Mouse (Mus musculus) G1E (cell line): ENCODE measurements around the gene Dcaf7. TPM values are rescaled to one million over a fixed set of nuclear protein-coding genes. Genes with fewer than 3 reads are reported as not detected.

Experiments used
- ATAC-seq: 2 replicates; pipeline ENCODE4 v1.8.0; 2016; ENCODE audit warnings: mild to moderate bottlenecking; ENCODE audit not compliant: insufficient number of reproducible peaks, poor library complexity, low FRiP score, severe bottlenecking; ENCODE audit errors: extremely low read depth
- DNase-seq: peaks from one replicate; pipeline ENCODE4 v3.0.0; 2012; ENCODE audit warnings: low spot score
- H3K27me3 ChIP-seq: 2 replicates; pipeline ENCODE4 v1.6.1; 2012; ENCODE audit warnings: mild to moderate bottlenecking, low read length, inconsistent platforms; ENCODE audit not compliant: insufficient read depth
- H3K36me3 ChIP-seq: replicated peaks from 2 replicates; pipeline ENCODE3; 2012; ENCODE audit warnings: mild to moderate bottlenecking, inconsistent platforms
- H3K4me1 ChIP-seq: 2 replicates; pipeline ENCODE4 v1.6.1; 2012; ENCODE audit warnings: low read depth, low read length, inconsistent platforms, mixed read lengths; ENCODE audit not compliant: insufficient read depth
- H3K4me3 ChIP-seq: 2 replicates; pipeline ENCODE4 v1.5.1; 2012; ENCODE audit warnings: low read depth, mild to moderate bottlenecking, inconsistent platforms, low read length, moderate library complexity, mixed read lengths
- H3K9me3 ChIP-seq: replicated peaks from 2 replicates; pipeline ENCODE4 v1.6.1; 2012; ENCODE audit warnings: inconsistent platforms
- CTCF ChIP-seq: IDR thresholded peaks from 2 replicates; pipeline ENCODE4 v1.5.1; 2012; ENCODE audit warnings: low read depth, low read length, inconsistent platforms, mixed read lengths
- GATA1 ChIP-seq: IDR thresholded peaks from 2 replicates; pipeline ENCODE4 v1.6.1; 2012; ENCODE audit warnings: borderline replicate concordance, low read length, inconsistent platforms, mixed read lengths
- GATA2 ChIP-seq: IDR thresholded peaks from 2 replicates; pipeline ENCODE4 v1.6.1; 2012; ENCODE audit warnings: low read depth, low read length, inconsistent platforms, borderline replicate concordance
- POLR2AphosphoS5 ChIP-seq: IDR thresholded peaks from 2 replicates; pipeline ENCODE4 v1.6.1; 2012; ENCODE audit warnings: low read depth, low read length, inconsistent platforms; ENCODE audit not compliant: insufficient replicate concordance
- TAL1 ChIP-seq: conservative IDR thresholded peaks from 2 replicates; pipeline ENCODE4 v1.6.1; 2012; ENCODE audit warnings: low read depth, low read length, inconsistent platforms, mixed read lengths
- polyA plus RNA-seq: library from polyadenylated mRNA; stranded (reverse); fragments of >175 nt; gene quantifications from 2 replicates; pipeline ENCODE4 v1.2.3, GENCODE M21; 2012
- total RNA-seq, 2 experiments: library from RNA; stranded (forward) in 1 of 2; stranded (reverse) in 1 of 2; fragments of 200-1000 nt in 1 of 2; fragments of >200 nt in 1 of 2; fragmentation: Nextera tagmentation in 1 of 2; gene quantifications; 2 replicates each; pipeline ENCODE4 v1.2.3; 2014 to 2017

The Dcaf7 gene
- total and polyA plus RNA-seq, 3 experiments = 40.4 to 84.6 (median 74.3) TPM

GRCm38 (mm10) chr11:106001718-106002117 lies 35.0 kb upstream of the Dcaf7 start:
- Histone ChIP-seq H3K4me1 (peaks cover 4% of the 10 kb centered on the region; the same call in 1 of the 2 replicates), H3K4me3 (no peak overlapping the region), H3K36me3 (no peaks in the 10 kb centered on the region), H3K27me3 (peaks cover 29% of the 10 kb centered on the region), H3K9me3 (no peaks in the 10 kb centered on the region)
- peak; percentile 22 for DNase-seq
- TF ChIP-seq POLR2AphosphoS5 = no peak
- no peak for TF ChIP-seq GATA1
- no peak for TF ChIP-seq CTCF
- TF ChIP-seq TAL1 = no peak
- TF ChIP-seq GATA2 = no peak
- ATAC-seq = no peak

DNA sequence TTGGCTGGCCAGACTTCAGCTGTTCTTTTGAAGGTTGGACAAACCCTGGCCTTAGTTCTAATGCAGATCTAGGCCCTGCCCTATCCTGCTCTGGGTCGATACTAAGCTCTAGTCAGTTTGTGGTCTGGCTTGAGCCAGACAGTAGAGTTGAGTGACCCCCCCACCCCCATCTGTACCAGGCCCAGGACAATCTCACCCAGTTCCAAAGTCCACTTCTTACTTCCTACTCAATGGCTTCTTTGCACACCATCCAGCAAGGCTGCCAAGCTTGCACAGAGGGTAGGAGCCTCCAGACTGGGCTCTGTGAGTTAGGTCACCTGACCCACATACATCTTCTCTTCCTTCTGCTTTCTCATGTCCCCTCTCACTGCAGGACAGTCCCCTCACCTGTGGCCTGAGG lies 32.1 kb upstream of the Dcaf7 start:
- H3K4me1 ChIP-seq = peaks cover 8% of the 10 kb centered on the region
- H3K9me3 ChIP-seq = no peaks in the 10 kb centered on the region
- TF ChIP-seq TAL1 = no peak
- no peak for TF ChIP-seq GATA1
- no peak for TF ChIP-seq CTCF
- TF ChIP-seq POLR2AphosphoS5 = no peak
- no peak for TF ChIP-seq GATA2
- no peak overlapping the region for H3K4me3 ChIP-seq
- DNase-seq (no peak), ATAC-seq (no peak)
- peaks cover 35% of the 10 kb centered on the region for H3K27me3 ChIP-seq
- no peaks in the 10 kb centered on the region for H3K36me3 ChIP-seq

- Histone ChIP-seq H3K36me3 (no peaks in the 10 kb centered on the region), H3K4me3 (no peak overlapping the region), H3K9me3 (no peaks in the 10 kb centered on the region), H3K4me1 (peaks cover 8% of the 10 kb centered on the region), H3K27me3 (peaks cover 47% of the 10 kb centered on the region)
- TF ChIP-seq GATA1 = no peak
- no peak for TF ChIP-seq CTCF
- TF ChIP-seq GATA2 = no peak
- no peak for TF ChIP-seq POLR2AphosphoS5
- no peak for TF ChIP-seq TAL1
- no peak for ATAC-seq
- no peak for DNase-seq
Observed at GRCm38 (mm10) chr11:106005970-106006369, 30.7 kb upstream of the Dcaf7 start.

DNA sequence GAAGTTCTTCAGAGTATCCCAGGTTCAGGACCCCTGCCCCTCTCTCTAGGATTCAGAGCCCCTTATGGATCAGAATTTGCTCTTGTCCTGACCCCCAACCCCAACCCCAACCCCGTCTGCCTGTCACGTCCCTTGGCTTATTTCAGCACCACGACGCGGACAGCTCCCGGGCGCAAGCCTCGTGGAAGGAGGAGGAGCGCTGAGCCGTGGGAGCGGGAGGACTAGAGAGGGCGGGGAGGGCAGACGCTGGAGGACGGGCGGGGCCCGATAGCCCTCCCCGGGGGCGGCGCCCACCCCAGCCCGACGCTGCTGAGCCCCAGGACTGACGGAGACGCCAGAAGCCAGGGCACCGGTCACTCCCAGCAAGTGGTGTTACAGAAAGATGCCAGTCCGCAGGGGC lies 28.9 kb upstream of the Dcaf7 start, which contains the start of gene Kcnh6:
Gene Kcnh6, plus strand, starts transcription at position 304 of the 400 bp plus-strand sequence.
- peak within 1 kb of the TSS; percentile 60; the same call in 1 of the 2 replicates for H3K4me3 ChIP-seq
- H3K4me1 ChIP-seq = peaks cover 4% of the 10 kb centered on the region
- peak; percentile 87 for DNase-seq
- H3K36me3 ChIP-seq = no peaks in the 10 kb centered on the region
- TF ChIP-seq GATA2 (no peak), CTCF (no peak), POLR2AphosphoS5 (no peak), GATA1 (no peak), TAL1 (no peak)
- peaks cover 58% of the 10 kb centered on the region for H3K27me3 ChIP-seq
- H3K9me3 ChIP-seq = no peaks in the 10 kb centered on the region
- ATAC-seq = no peak

GRCm38 (mm10) chr11:106012711-106013110 lies 24.0 kb upstream of the Dcaf7 start:
- Histone ChIP-seq H3K4me1 (peaks cover 4% of the 10 kb centered on the region), H3K4me3 (no peak overlapping the region), H3K36me3 (no peaks in the 10 kb centered on the region), H3K9me3 (no peaks in the 10 kb centered on the region), H3K27me3 (peaks cover 71% of the 10 kb centered on the region)
- TF ChIP-seq TAL1 (no peak), CTCF (no peak), GATA1 (no peak), GATA2 (no peak), POLR2AphosphoS5 (no peak)
- no peak for ATAC-seq
- DNase-seq = no peak

DNA sequence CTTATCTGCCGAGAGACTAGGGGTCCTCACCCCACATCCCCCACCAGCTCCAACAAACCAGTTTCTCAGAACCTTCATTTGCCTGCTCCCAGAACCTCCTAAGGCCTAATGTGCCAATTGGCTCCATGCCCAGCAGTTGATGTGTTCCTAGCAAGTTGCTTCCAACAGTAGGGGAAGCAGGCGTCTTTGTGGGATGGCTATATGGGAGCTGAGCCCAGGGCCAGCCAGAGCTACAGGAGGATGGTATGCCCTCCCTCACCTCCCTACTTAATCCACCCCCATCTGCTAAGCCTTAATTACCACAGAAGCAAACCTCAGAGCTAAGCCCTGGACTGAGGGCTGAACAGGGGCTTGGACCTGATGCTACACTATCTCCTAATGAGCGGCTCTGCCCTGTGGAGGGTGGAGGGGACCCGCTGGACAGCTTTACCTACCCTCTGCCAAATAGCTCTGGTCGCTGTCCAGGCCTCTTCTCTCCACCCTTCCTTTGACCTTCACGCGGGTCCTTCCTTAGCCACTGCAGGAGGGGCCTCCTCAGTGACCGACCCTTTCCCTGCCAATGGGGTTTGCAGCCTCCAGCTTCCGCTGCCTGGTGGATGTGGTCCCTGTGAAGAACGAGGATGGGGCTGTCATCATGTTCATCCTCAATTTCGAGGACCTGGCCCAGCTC lies 23.0 kb upstream of the Dcaf7 start:
- Histone ChIP-seq H3K4me1 (no peaks in the 10 kb centered on the region), H3K36me3 (no peaks in the 10 kb centered on the region), H3K4me3 (no peak overlapping the region), H3K27me3 (peaks cover 70% of the 10 kb centered on the region), H3K9me3 (no peaks in the 10 kb centered on the region)
- ATAC-seq = no peak
- DNase-seq = no peak
- TF ChIP-seq POLR2AphosphoS5 (no peak), GATA1 (no peak), GATA2 (no peak), CTCF (no peak), TAL1 (no peak)
